Mouse (Mus musculus) heart, postnatal 4 days (tissue): Measurements from ENCODE around the gene Sh2d3c. TPM values are rescaled to one million over a fixed set of nuclear protein-coding genes. Genes with fewer than 3 reads are reported as not detected.

Experiments used
- DNase-seq: peaks from one replicate; pipeline ENCODE4 v3.0.0; 2021
- total RNA-seq, 2 experiments: library from RNA; stranded (reverse); gene quantifications; 2 replicates each; pipeline ENCODE4 v1.2.3; 2021

Sh2d3c gene
- total RNA-seq, 2 experiments from 2014 or later = 38.2 to 41.4 TPM

DNA sequence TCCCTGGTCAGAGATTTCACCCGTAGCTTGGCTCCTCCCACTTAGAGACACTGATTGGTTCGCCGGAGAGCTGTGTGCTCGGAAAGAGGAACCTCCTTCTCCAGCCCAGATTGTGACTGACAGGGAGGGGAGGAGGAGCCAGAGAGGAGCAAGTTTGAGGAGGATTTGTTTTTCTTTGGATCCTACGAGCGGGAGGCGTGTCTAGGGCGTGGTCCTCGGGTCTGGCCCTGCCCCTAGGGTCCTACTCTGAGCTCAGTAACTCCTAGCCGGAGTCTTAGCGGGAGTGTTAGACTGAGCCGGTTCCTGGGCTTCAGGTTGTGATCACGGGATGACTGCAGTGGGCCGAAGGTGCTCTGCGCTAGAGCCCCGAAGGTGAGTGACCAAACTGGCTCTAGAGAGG lies 6.6 kb downstream of the Sh2d3c start:
- DNase-seq = peak; percentile 95

GRCm38 (mm10) chr2:32728463-32728862 lies 7.6 kb downstream of the Sh2d3c start:
- peak; percentile 68 for DNase-seq

- DNase-seq = no peak
Observed at GRCm38 (mm10) chr2:32729547-32729946, 8.7 kb downstream of the Sh2d3c start.

- peak; percentile 73 for DNase-seq
Observed at GRCm38 (mm10) chr2:32730854-32731253, 10.0 kb downstream of the Sh2d3c start.

- DNase-seq = peak; percentile 53
Observed at GRCm38 (mm10) chr2:32731911-32732310, 11.1 kb downstream of the Sh2d3c start.

DNA sequence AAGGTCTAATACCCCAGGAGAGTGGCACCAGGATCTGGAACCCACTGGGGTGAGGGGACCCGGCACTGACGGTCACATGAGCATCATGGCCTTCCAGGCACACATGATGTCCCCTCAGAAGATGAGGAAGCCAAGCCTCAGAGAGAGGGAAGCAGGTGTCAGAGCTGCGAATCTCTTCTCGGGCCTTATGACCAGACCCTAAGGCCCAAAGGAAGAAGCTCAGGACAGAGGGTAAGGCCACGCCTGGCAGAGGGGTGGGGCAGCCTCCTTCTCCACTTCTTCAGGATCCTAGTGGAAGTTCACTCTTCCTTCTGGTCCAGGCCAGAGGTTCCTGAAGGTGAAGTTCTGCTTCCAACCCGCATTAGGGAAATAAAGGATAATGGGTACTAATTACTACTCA lies 11.8 kb downstream of the Sh2d3c start:
- DNase-seq = no peak

DNA sequence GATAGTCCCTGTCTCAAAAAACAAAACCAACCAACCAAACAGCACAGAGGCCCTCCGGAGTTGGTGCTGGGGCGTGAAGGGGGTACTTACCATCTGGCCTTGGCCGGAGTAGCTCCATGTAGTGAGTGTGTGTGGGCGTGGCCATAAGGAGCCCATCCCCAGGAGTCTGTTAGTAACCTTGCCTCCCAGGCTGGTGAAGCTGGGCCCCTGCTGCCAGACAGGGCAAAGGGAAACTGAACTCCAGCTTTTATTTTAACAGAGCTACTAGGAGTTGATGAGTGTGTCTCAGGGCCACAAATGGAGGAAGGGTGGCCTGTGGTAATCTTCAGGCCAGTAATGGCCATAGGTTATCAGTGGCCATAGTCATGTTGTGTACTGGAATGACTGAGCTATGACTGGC lies 13.6 kb downstream of the Sh2d3c start:
- no peak for DNase-seq

- peak; percentile 73 for DNase-seq
Observed at GRCm38 (mm10) chr2:32734933-32735332, 14.1 kb downstream of the Sh2d3c start.

GRCm38 (mm10) chr2:32736306-32736829 lies 15.5 kb downstream of the Sh2d3c start:
- DNase-seq = no peak

GRCm38 (mm10) chr2:32737008-32737407 lies 16.2 kb downstream of the Sh2d3c start:
- no peak for DNase-seq

DNA sequence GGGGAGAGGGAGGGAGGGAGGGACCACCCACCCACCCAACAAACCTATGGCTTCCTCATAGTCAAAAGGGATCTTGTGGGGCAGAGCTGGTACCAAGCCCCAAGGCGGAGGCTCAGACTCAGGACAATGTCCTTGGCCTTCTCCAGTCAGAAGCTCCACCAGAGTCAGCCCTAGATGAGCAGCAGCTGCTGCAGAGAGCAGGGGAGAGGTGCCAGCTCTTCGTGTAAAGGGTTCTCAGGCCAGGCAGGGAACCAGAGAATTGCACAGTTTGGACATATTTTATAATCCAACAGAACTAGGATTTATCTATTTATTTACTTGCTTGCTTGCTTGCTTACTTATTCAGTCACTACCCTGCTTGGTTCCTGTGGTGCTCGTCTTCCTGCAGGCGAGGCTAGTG lies 18.5 kb downstream of the Sh2d3c start:
- DNase-seq = no peak

DNA sequence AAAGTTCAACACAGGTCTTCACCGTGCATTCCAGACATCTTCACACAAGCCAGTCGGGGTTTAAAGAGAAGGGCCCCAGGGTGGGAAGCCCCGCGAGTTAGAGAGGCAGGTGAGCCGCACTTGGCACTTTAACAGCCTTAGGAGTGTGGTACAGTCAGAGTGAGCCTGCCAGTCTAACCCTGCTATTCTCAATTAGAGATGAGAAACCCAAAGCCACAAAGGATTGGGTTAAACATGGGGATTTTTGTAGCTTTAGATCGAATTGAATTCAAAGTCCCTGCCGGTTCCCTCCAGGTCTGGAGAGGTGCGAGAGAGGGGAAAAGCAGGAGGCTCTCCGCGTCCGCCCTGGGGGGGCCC lies 20.0 kb downstream of the Sh2d3c start, which contains the start of gene 6330409D20Rik:
Gene 6330409D20Rik (minus strand): TSS at position 101 of the 357 bp plus-strand sequence.
- DNase-seq = no peak

DNA sequence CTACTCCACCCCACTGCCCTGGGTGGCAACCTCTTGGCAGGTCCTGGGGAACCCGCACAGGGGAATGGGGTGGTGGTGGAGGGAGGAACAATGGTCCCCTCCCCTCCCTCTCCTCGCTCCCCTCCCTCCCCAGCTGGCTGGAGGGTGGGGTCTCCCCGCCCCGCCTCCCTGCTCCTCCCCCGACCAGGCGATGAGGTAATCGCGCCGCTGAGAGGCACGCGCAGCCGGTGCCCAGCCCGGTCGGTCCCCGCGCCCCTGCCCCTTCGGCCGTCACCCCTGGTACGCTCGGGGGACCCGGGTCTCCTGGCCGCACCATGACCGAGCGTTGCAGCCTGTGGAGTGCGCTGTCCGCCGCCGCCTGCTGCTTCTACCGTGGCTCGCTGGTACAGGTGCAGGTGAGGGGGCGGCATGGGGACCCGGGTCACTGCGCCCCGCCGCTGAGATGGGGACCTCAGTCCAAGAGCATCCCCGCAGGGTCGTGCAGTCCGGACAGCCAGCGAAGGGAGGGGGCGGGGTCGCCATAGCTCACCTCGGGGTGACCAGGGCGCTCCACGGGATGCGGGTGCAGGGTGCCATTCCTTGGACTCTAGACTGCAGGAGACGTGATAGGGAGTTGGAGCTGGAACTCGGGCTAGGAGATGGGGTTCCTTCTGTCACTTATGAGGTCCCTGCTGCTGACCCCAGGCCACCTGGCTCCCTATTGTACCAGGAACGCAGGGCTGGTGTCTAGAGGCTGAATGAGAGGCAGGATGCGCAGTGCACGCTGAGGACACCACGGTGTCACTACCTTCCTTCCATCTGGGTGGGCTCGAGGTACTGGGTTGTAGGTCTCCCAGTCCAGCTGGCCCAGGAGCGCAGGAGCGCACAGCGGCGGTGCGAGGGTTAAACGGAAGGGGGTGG lies 20.7 kb downstream of the Sh2d3c start:
- DNase-seq = peak; percentile 73

GRCm38 (mm10) chr2:32742173-32742531 lies 21.3 kb downstream of the Sh2d3c start:
- DNase-seq = peak; percentile 43

- peak; percentile 43 for DNase-seq
Observed at GRCm38 (mm10) chr2:32744272-32744982, 23.6 kb downstream of the Sh2d3c start.

DNA sequence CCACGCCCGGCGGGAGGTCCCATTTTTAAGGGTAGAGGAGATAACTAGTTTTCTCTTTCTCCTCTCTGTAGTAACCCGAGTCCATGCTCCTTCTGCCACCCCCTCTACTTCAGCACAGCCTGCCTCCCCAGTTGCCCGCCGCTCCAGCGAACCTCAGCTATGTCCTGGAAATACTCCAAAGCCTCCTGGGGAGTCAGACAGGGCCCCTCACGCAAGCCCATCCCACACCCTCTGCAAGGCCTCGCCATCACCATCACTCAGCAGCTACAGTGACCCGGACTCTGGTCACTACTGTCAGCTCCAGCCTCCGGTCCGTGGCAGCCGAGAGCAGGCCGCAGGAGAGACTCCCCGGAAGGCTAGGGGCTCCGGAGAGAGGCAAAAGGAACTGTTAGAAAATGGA lies 28.2 kb downstream of the Sh2d3c start:
- no peak for DNase-seq

DNA sequence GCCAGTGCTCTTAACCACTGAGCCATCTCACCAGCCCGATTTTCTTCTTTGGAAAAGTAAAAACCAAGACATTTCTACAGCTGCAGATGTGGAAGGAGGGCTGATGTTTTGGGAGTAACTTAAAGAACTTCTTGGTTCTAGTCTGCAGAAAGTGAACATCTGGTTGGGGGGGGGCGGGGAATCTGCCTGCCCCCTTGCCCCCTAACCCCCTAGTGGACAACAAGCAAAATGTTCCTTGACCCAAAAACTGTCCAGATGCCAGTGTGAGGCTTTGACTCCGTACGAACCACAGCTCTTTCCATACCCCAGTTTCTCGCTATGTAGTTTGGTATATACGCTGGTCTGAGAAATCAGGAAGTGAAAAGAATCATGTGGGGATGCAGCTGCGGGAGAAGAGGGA lies 29.3 kb downstream of the Sh2d3c start:
- no peak for DNase-seq

- DNase-seq = peak; percentile 76
Observed at GRCm38 (mm10) chr2:32750887-32751664, 30.2 kb downstream of the Sh2d3c start.

- no peak for DNase-seq
Observed at GRCm38 (mm10) chr2:32751665-32752033, 30.8 kb downstream of the Sh2d3c start.

GRCm38 (mm10) chr2:32752181-32752580 lies 31.3 kb downstream of the Sh2d3c start:
- no peak for DNase-seq

DNA sequence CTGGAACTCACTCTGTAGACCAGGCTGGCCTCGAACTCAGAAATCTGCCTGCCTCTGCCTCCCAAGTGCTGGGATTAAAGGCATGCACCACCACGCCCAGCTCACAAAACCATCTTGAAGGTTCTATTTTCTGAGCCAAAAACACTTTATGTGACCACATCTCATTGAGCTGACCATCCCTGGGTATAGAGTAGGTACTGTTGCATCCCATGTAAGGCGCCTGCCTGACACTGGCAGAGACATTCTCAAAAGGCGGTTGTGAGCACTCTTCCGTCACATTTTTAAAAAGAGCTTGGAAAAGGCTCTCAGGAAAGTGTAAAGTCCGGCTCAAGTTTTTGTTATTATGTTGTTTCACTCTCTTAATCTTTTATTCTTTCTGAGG lies 35.8 kb downstream of the Sh2d3c start:
- DNase-seq = no peak

DNA sequence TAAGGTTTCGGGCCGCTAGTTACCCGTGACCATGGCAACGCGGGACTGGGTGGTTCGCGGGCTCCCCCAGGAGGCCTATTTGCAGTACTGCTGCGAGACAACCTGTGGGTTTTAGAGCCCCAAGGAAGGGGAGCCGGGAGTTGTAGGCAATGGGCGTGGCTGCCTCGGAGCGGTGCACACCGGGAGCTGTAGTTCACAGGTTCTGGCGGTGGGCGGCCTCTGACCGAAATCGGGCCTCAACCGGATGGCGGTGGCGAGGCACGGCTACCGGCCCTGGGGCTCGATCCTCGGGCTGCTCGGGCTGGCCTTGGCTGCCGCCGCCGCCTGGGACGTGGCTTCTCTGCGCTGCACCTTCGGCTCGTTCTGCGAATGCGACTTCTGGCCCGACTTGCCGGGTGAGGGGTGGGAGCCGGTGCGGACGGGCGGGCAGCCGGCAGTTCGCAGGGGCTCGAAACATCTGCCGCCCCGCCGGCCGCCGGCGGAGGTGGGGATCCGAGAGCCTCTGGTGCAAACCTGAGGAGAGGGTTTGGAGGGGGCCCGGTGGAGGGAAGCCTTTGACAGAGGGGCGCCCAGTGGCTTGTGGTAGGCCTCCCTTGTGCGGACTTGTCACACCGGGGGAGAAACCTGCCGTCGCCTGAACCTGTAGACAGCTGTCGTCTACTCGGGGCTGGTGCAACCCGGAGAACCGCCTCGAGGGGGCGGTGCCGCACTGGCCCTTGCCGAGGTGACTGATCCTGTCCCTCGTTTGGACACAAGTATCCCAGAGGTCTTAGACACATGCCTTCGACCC lies 36.4 kb downstream of the Sh2d3c start, which contains the start of gene Tor2a:
Gene Tor2a (plus strand): TSS at position 179 of the 790 bp plus-strand sequence.
- DNase-seq = peak; percentile 98
